Mouse (Mus musculus) midbrain, embryonic 15.5 days (tissue): ENCODE data around the gene Reep3. TPM values are rescaled to one million over a fixed set of nuclear protein-coding genes. Genes with fewer than 3 reads are reported as not detected.

Experiments used
- ATAC-seq: fragments of 200-750 bp; cut with Nextera tagmentation; replicated peaks from 2 replicates; pipeline ENCODE4 v1.8.0; 2017; ENCODE audit warnings: moderate TSS enrichment
- H3K27ac ChIP-seq: fragments of 300-500 bp; sonication (generic); 2 replicates; pipeline ENCODE4 v1.5.1; 2015; ENCODE audit warnings: mild to moderate bottlenecking, inconsistent platforms
- H3K27me3 ChIP-seq: fragments of 300-500 bp; sonication (generic); replicated peaks from 2 replicates; pipeline ENCODE4 v1.6.1; 2015; ENCODE audit warnings: inconsistent platforms
- H3K36me3 ChIP-seq: fragments of 300-500 bp; sonication (generic); replicated peaks from 2 replicates; pipeline ENCODE4 v1.6.1; 2015; ENCODE audit warnings: inconsistent platforms
- H3K4me1 ChIP-seq: fragments of 300-500 bp; sonication (generic); 2 replicates; pipeline ENCODE4 v1.6.1; 2015; ENCODE audit warnings: inconsistent platforms
- H3K4me2 ChIP-seq: fragments of 300-500 bp; sonication (generic); 2 replicates; pipeline ENCODE4 v1.6.1; 2015; ENCODE audit warnings: inconsistent platforms, mild to moderate bottlenecking, moderate library complexity
- H3K4me3 ChIP-seq: fragments of 300-500 bp; sonication (generic); 2 replicates; pipeline ENCODE4 v1.5.1; 2015; ENCODE audit warnings: mild to moderate bottlenecking, inconsistent platforms
- H3K9ac ChIP-seq: fragments of 300-500 bp; sonication (generic); 2 replicates; pipeline ENCODE4 v1.6.1; 2015; ENCODE audit warnings: mild to moderate bottlenecking, inconsistent platforms
- H3K9me3 ChIP-seq: fragments of 300-500 bp; sonication (generic); 2 replicates; pipeline ENCODE4 v1.6.1; 2016; ENCODE audit warnings: inconsistent platforms
- WGBS: fragments of 180-500 bp; shearing (Covaris S2); methylation state at CpG from one replicate; pipeline ENCODE4 v1.1.7; 2015; ENCODE audit warnings: mixed read lengths; 5-methylcytosine and 5-hydroxymethylcytosine counted together
- polyA plus RNA-seq: library from polyadenylated mRNA; unstranded; fragments of >200 nt; fragmentation: Nextera tagmentation; extraction: Ambion mirVana; gene quantifications from 2 replicates; pipeline ENCODE4 v1.2.1, GENCODE M21; 2015

Reep3 gene
- polyA plus RNA-seq, 1 experiment from 2014 or later = 28.3 TPM

DNA sequence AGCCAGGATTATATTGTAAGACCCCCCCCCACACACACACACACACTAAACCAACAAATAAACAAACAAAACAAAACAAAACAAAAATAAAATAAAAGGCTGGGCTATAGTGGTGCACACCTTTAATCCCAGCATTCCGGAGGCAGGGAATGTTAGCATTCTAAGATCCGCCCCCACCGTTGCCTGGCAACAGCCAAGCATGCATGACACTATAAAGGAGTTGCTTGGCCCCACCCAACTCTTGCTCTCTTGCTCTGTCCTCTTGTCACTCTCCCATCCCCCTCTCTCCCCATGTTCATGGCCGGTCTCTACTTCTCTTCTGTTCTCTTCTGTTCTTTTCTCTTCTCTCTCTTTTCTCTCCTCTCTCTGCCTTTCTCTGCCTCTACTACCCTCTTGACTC, 128.2 kb downstream of the Reep3 start:
- H3K27me3 ChIP-seq = no peaks in the 10 kb centered on the region
- no peak overlapping the region for H3K4me2 ChIP-seq
- 15% methylated on average over 4 of the region's 4 CpGs for WGBS
- no peak overlapping the region for H3K27ac ChIP-seq
- no peaks in the 10 kb centered on the region for H3K36me3 ChIP-seq
- no peak overlapping the region for H3K9ac ChIP-seq
- H3K4me1 ChIP-seq = 0 out of 2 replicates have a peak, but pooled peaks cover 2% of the 10 kb centered on the region
- H3K9me3 ChIP-seq = no peaks in the 10 kb centered on the region
- H3K4me3 ChIP-seq = no peak overlapping the region
- ATAC-seq = peak; percentile 58; the same call in 1 of the 2 replicates

DNA sequence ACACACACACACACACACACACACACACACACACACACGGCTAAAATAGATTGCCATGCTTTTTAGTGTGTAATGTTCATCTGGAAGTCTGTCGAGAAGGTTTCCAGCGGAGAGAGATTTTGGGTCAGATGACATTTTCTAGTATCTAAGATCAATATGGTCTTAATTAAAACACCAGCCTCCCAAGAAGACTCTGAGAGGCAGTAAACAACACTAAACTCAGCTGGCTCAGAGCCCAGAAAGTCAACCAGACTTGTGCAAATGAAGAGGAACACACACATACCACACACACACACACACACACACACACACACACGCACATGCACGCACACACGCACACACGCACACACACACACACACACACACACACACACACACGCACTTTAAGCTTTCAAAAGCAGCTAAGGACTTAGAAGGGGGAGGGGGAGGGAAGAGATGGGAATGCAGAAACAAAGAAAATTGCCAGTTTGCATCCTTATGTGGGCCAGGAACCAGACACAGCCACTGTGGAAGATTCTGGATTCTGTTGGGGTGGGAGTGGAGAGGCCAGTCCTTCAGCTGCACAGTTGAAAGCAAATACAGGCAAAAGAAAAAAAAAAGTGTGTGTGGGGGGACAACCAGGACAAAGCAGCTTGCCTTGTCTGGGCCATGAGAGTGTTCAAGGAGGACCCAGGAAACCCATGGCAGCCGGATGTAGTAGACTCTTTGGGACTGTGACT, 130.2 kb downstream of the Reep3 start:
- WGBS = 74% methylated on average over 9 of the region's 9 CpGs
- Histone ChIP-seq H3K36me3 (no peaks in the 10 kb centered on the region), H3K9ac (no peak overlapping the region), H3K4me2 (no peak overlapping the region), H3K9me3 (no peaks in the 10 kb centered on the region), H3K4me3 (no peak overlapping the region), H3K4me1 (0 out of 2 replicates have a peak, but pooled peaks cover 2% of the 10 kb centered on the region), H3K27ac (no peak overlapping the region; the same call in 1 of the 2 replicates), H3K27me3 (no peaks in the 10 kb centered on the region)
- no peak for ATAC-seq

DNA sequence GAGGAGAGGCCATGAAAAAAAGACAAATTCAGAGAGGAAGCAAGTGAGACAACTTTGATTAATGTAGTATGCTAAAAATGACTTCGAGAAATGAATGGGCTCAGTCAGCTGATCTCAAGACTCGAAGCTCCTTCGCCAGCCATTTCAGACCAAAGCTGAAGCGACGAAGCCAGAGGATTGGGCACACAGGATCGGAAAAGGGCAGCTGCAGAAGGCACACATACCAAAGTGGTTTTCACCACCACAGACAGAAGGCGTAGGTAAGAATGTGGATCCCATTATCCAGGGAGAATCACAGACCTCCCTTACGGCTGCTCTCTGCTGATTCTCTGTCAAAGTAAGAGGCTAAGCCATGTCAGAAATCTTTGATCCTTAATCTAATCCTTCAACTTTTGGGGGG, 136.6 kb downstream of the Reep3 start:
- no peak overlapping the region for H3K27ac ChIP-seq
- no peaks in the 10 kb centered on the region for H3K4me1 ChIP-seq
- H3K9me3 ChIP-seq = no peaks in the 10 kb centered on the region
- no peak overlapping the region for H3K4me2 ChIP-seq
- ATAC-seq = no peak
- 77% methylated on average over 8 of the region's 8 CpGs for WGBS
- no peaks in the 10 kb centered on the region for H3K27me3 ChIP-seq
- no peak overlapping the region for H3K4me3 ChIP-seq
- no peak overlapping the region for H3K9ac ChIP-seq
- H3K36me3 ChIP-seq = no peaks in the 10 kb centered on the region

Other genes starting within 250 kb of the Reep3 start
- 52.0 and 53.8 TPM in 2 replicates for gene Jmjd1c, start 820 bp downstream of the Reep3 start, polyA plus RNA-seq
- gene Nrbf2, start 188.4 kb upstream of the Reep3 start, polyA plus RNA-seq = 37.3 and 40.4 TPM in 2 replicates